Mouse (Mus musculus): ENCODE results near the gene Ces1d.
"Not testable (repeated sequence)": the region's sequence is repeated elsewhere in the genome, so short reads cannot be mapped to it uniquely, and the experiment has no call there.

The Ces1d gene

GRCm38 (mm10) chr8:93197685-93198525, at the start of gene Ces1d:
TSS of gene Ces1d (minus strand) at chr8:93197838.
- DNase-seq (ENCODE audit: low read depth): no peak

GRCm38 (mm10) chr8:93246057-93246456, 48.4 kb upstream of the Ces1d start:
- DNase-seq (ENCODE audit: low read depth): no peak

GRCm38 (mm10) chr8:93239884-93240283, 42.2 kb upstream of the Ces1d start:
- DNase-seq (ENCODE audit: low read depth): no peak

GRCm38 (mm10) chr8:93235681-93236080, 38.0 kb upstream of the Ces1d start:
- no peak for DNase-seq (ENCODE audit: low read depth)

GRCm38 (mm10) chr8:93234706-93235105, 37.1 kb upstream of the Ces1d start:
- DNase-seq (ENCODE audit: low read depth): no peak

- no peak for DNase-seq (ENCODE audit: low read depth)
These were observed 36.4 kb upstream of the Ces1d start for GRCm38 (mm10) chr8:93234068-93234467.

- DNase-seq (ENCODE audit: low read depth): no peak
These were observed 31.8 kb upstream of the Ces1d start, which contains the start of gene Ces1e for GRCm38 (mm10) chr8:93229446-93229845. TSS of gene Ces1e (minus strand) at chr8:93229619.

- no peak for DNase-seq (ENCODE audit: low read depth)
These were observed 31.2 kb upstream of the Ces1d start for GRCm38 (mm10) chr8:93228673-93229370.

- not testable (repeated sequence) for DNase-seq (ENCODE audit: low read depth)
These were observed 28.8 kb upstream of the Ces1d start for GRCm38 (mm10) chr8:93226471-93226870.

- DNase-seq (ENCODE audit: low read depth): no peak
These were observed 24.3 kb upstream of the Ces1d start for GRCm38 (mm10) chr8:93221896-93222295.

- no peak for DNase-seq (ENCODE audit: low read depth)
These were observed 20.2 kb upstream of the Ces1d start for GRCm38 (mm10) chr8:93217867-93218266.

GRCm38 (mm10) chr8:93217375-93217774, 19.7 kb upstream of the Ces1d start:
- no peak for DNase-seq (ENCODE audit: low read depth)

GRCm38 (mm10) chr8:93211091-93211490, 13.5 kb upstream of the Ces1d start:
- no peak for DNase-seq (ENCODE audit: low read depth)

GRCm38 (mm10) chr8:93199146-93199545, 1.5 kb upstream of the Ces1d start:
- DNase-seq (ENCODE audit: low read depth): not testable (repeated sequence)

- DNase-seq (ENCODE audit: low read depth): no peak
These were observed 1.2 kb downstream of the Ces1d start for GRCm38 (mm10) chr8:93196436-93196835.

GRCm38 (mm10) chr8:93180581-93181129, 17.0 kb downstream of the Ces1d start:
- DNase-seq (ENCODE audit: low read depth): no peak

GRCm38 (mm10) chr8:93176593-93176992, 21.0 kb downstream of the Ces1d start:
- no peak for DNase-seq (ENCODE audit: low read depth)

GRCm38 (mm10) chr8:93174554-93174953, 23.1 kb downstream of the Ces1d start:
- DNase-seq (ENCODE audit: low read depth): no peak

GRCm38 (mm10) chr8:93171846-93172590, 25.6 kb downstream of the Ces1d start:
- DNase-seq (ENCODE audit: low read depth): no peak

- DNase-seq (ENCODE audit: low read depth): no peak
These were observed 34.3 kb downstream of the Ces1d start for GRCm38 (mm10) chr8:93163363-93163762.

GRCm38 (mm10) chr8:93151401-93151800, 46.2 kb downstream of the Ces1d start:
- no peak for DNase-seq (ENCODE audit: low read depth)

GRCm38 (mm10) chr8:93147331-93147730, 50.3 kb downstream of the Ces1d start:
- DNase-seq (ENCODE audit: low read depth): no peak
